Mouse (Mus musculus): ENCODE results near the gene 5730409E04Rik.

5730409E04Rik gene

DNA sequence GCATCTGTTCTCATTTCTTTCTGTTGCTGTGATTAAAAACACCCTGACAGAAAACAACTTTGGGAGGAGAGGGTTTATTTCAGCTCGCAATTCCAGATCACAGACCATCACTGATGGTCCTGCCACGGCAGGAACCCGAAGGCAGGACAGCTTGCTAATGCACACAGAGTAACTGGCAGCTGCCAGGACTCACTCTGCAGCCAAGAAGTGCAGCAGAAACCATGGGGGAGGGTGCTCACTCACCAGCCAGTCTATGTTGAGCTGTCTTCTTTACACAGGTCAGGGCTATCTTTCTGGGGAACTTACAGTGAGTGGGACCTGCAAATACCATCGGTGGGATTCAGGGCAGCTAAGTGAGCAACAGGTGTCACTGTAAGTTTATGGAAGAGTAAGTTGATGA, 27.8 kb downstream of the 5730409E04Rik start:
- DNase-seq (ENCODE audit: low read depth): no peak

DNA sequence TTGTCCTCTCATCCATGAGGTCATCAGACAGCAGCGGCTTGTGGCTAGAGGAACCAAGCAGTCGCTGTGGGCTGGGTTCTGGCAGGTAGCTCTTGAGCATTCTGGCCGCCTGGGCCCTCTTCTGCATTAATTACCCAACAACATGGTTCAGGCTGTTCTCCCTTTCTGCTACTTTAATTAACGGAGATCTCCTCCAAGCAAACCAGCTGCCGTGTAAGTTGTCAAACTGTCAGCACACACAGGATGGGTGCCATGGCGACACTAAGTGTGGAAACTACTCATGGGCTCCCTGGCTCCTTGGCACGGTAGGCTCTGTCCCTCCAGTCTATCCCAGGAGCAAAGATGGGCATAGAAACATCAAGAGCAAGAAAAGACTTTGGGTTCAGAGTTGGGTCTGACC, 29.7 kb downstream of the 5730409E04Rik start:
- no peak for DNase-seq (ENCODE audit: low read depth)

DNA sequence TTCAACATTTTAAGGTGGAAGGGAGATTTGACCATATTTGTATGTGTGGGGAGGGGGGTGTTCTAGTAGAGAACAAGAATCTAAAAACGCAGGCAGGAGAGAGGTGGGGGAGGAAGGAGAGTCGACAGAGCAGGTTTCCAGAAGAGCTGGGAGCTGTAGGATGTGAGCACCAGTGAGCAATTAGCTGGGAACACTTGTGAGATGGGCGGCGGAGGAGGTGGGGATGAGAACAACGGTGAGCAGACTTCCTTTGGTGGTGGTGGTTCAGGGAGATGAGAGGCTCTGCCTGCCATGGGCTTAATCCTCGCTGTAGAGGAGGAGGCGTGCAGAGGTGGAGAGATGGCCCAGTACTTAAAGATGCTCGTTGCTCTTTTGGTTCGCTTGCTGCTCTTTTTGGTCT, 32.3 kb downstream of the 5730409E04Rik start:
- no peak for DNase-seq (ENCODE audit: low read depth)

DNA sequence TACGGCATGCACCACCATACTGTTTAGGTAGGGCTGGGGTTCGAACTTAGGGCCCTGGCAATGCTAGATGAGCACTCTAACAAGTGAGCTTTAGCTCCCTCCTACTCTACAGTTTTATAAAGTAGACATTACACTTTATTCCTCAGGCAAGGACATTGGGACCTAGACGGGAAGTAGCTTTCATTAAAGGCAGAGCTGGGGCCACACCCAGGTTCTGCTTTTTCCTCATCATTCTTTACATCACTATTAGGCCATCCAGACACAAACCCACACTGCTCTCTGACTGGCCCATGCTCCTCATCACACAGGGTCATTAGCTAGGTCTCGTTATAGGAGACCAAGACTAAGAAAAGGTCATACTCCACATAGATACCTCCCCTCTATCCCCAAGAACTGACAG, 34.2 kb downstream of the 5730409E04Rik start:
- no peak for DNase-seq (ENCODE audit: low read depth)

DNA sequence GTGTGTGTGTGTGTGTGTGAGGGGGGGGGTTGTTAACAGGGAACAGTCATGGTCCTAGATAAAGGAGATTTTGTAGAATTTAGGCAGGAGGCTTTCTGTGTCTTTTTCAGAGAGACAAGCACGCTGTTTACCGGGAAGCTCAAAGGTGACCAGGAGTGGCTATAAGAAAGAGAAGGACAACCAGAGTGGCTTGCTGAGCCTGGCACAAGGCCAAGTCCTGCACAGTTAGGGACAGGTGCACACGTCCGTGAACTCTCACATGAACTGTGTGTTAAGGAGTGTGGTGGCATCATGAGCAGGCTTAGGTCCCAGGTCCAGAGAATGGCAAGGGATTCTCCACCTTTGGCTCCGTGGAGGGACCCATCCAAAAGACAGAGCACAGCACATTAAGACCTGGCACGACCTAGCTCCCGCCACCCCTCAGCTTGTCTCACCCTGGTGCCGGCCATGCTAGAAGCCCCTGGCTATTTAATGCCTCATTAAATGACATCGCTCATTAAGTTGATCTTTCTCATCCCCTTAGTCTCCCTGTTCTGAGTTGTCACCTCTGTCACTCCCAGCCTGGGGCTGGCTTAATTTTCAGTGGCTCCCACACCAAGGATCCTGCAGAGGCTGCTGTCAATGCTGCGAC, 34.8 kb downstream of the 5730409E04Rik start:
- no peak for DNase-seq (ENCODE audit: low read depth)

DNA sequence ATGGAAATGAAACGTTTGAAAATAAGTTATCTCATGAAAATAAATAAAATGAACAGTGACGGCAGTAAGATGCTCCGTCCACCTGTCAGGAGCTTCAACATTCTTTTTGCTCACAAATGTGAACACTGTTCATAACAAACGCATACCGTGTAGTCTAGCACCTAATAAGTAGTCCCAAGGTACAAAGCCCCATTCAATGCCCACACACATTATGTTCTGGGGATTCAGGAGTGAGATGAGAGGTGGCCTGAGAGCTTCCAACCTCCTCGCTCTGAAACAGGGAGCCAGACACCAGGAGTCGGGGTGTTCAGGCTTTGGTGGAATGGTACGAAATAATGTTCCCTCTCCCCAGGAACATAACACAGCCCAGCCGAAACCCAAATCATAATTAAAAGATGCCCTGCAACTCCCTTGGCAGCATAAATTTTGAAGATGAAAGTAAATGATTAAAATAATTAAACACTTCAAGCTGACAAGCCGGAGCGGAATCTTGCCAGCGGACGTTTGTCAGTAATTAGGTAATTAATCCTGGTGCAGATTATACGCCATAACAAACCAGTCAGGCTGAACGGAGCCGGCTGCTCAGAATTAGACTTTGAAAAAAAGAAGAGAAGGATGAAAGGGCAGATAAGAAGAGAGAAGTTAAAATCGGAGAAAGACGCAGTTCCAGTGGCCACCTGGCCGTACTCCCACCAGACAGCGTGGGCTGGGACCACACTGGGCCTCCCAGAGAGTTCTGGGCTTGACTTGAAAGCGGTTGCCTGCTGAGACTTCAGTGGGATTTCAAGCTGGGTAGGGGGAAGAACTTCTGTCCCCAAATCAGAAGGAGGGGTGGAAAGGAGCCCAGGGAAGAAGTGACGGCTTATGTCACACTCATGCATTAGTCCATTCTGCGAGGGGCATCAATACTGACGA, 38.6 kb downstream of the 5730409E04Rik start:
- no peak for DNase-seq (ENCODE audit: low read depth)

DNA sequence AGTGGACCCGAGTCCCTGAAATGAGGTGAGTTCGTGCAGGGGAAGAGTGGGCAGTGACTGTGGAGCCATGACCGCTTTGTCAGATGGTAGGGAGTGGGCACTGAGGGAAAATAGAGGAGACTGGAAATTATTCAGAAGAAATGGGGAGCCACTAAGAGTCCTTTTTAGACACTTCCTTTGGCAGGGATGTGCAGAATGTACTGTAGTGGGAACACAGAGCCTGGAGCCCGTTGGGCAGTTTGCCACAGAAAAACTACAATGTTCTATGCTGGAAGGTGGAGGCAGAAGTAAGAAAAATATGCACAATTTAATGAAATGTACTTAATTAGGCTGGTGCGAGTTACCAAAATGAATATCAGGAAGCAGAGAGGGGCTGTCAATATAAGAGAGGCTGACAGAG, 43.5 kb downstream of the 5730409E04Rik start:
- no peak for DNase-seq (ENCODE audit: low read depth)

DNA sequence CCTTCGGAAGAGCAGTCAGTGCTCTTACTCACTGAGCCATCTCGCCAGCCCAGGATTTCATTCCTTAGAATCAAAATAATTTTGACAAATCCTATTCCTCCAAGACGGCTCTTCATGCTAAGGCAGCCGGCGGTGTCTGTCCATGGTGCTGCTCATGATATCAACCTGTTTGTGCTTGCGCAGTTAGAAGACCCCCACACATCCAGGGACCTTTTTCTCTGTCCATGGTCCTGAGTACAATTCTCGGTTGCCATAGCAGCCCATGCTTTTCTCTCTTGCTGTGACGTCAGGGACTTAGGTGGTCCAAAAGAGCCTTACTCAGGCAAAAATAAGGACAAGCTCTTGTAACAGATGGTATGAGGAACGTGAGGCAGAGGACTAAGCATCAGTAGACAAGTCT, 45.7 kb downstream of the 5730409E04Rik start:
- no peak for DNase-seq (ENCODE audit: low read depth)

DNA sequence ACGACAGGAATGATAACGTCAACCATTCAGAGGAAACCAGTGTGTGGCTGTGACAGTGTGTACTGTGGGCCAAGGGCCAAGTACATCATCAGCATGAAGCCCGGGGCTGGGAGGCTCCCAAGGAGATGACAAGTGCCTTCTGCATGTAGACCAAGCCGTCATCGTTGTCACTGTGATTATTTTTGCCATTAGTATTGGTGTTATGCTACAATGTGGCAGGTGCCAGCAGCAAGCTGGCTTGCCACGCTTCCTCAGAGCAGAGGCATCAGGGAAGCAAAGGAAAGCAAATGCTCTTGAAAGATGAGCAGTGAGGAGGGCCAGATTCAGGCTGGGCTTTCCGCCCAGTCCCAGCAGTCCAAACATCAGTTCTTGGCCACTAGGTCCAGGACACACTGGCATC, 51.6 kb downstream of the 5730409E04Rik start:
- DNase-seq (ENCODE audit: low read depth): no peak

All from naive thymus-derived CD4-positive, alpha-beta T cell, adult 2 months (primary cell).